Mouse (Mus musculus) liver, adult 2 months (tissue): ENCODE measurements at regions not wholly inside any gene's neighbourhood (a gene's known extent, or its start where the extent isn't known, plus 50 kb on each side); places are given as distances from the start of the nearest gene placed in this dataset.

ENCODE experiments used
- CTCF ChIP-seq: fragments of 200-500 bp; IDR thresholded peaks from 2 replicates; pipeline ENCODE4 v1.5.1; 2011; ENCODE audit warnings: low read depth, low read length, control low read depth
- POLR2A ChIP-seq: fragments of 200-500 bp; IDR thresholded peaks from 2 replicates; pipeline ENCODE4 v1.6.1; 2011; ENCODE audit warnings: low read length, control low read depth; ENCODE audit not compliant: insufficient read depth; ENCODE audit errors: extremely low read depth

DNA sequence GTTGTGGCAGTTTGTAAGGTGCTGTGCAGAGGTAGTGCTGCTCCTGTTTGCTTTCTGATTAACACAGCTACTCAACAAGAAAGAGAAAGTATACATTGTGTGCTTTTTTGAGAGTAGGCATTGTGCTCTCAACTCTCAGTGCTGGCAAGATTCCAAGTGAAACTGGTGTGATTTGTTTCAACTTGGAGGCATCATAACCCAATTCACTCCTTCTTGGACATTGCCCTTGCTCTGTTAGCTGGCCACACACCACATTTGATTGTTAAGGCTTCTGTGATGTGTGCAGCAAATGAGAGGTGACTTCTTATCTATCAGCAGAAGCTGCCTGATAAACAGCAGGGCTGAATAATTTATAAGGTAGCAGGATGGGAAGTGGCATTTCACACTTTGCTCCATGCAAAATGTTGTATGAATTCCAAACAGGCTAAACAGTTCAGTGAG, 116.3 kb downstream of the Serpinb8 start:
- TF ChIP-seq CTCF: no peak
- no peak for TF ChIP-seq POLR2A
